Mouse (Mus musculus): ENCODE results near the gene Zc3h7b. TPM values are rescaled to one million over a fixed set of nuclear protein-coding genes. Genes with fewer than 3 reads are reported as not detected.

Zc3h7b gene
- polyA plus RNA-seq, 1 experiment from 2014 or later: 41.5 TPM

DNA sequence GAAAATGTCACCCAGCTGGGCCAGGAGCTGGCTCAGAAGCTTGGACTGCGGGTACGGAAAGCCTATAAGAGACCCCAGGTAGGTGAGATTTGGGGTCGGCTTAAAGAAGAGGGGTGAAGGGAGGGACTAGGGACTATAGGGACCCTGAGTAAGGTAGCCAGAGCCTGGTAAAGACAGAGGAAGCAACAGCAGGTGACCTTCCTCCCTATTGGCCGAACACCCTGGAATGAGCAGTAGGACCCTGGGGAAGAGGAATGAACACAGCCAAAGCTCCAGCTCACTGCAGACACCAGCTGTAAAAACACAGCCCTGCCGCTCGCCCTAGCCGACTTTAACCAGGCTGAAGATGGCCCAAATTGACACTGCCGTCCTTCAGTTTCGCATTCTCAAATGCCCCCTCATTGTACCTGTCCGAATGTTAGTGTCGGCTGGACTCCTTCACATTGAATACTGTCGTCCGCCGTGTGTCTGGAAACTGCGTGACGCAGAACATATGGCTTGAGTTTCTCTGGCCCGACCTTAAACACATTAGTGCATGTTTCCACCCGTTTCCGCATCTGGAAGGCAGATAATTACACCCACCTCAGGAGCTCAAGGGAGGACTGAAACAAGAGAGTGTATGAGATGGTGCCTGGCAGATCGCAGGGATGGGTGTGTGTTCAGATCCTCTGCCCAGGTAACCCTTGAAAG lies 27.7 kb downstream of the Zc3h7b start:
- Histone ChIP-seq H3K4me3 (no peak overlapping the region), H3K27me3 (no peaks in the 10 kb centered on the region), H3K36me3 (ENCODE audit: poor library complexity, severe bottlenecking) (peaks cover 95% of the 10 kb centered on the region), H3K4me1 (no peaks in the 10 kb centered on the region), H3K9ac (no peak overlapping the region), H3K4me2 (no peak overlapping the region), H3K9me3 (replicated peaks) (no peaks in the 10 kb centered on the region), H3K27ac (no peak overlapping the region)
- no peak for ATAC-seq
- 92% methylated on average over 20 of the region's 20 CpGs for WGBS

GRCm38 (mm10) chr15:81774505-81775171 lies 29.8 kb downstream of the Zc3h7b start:
- Histone ChIP-seq H3K9me3 (replicated peaks) (no peaks in the 10 kb centered on the region), H3K9ac (no peak overlapping the region), H3K4me1 (no peaks in the 10 kb centered on the region), H3K4me2 (no peak overlapping the region), H3K27me3 (no peaks in the 10 kb centered on the region), H3K27ac (no peak overlapping the region), H3K4me3 (no peak overlapping the region), H3K36me3 (ENCODE audit: poor library complexity, severe bottlenecking) (peaks cover 97% of the 10 kb centered on the region)
- WGBS: 94% methylated on average over 15 of the region's 15 CpGs
- no peak for ATAC-seq

- ATAC-seq: no peak
- Histone ChIP-seq H3K27ac (no peak overlapping the region), H3K27me3 (no peaks in the 10 kb centered on the region), H3K9me3 (replicated peaks) (no peaks in the 10 kb centered on the region), H3K4me1 (no peaks in the 10 kb centered on the region), H3K9ac (no peak overlapping the region), H3K4me3 (no peak overlapping the region), H3K36me3 (ENCODE audit: poor library complexity, severe bottlenecking) (peaks cover 100% of the 10 kb centered on the region), H3K4me2 (no peak overlapping the region)
- WGBS: 87% methylated on average over 11 of the region's 11 CpGs
Measured at GRCm38 (mm10) chr15:81776631-81777422, 32.0 kb downstream of the Zc3h7b start.

DNA sequence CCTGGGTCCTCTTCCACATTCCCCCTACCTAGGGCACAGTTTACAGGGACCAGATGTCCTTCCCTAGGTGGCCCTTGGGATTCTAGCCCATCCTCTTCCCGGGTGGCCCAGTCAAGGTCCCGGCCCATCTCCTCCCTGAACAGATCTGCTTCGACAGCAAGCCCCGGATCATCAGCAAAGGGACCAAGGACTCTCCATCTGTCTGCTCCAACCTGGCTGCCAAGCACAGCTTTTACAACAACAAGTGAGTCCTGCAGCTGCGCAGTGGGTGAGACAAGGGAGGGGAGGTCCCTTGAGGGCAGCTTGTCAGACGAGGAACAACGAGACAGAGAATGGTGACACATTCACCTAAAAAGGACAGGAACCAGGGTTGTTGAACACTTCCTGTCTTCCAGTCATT lies 37.0 kb downstream of the Zc3h7b start:
- Histone ChIP-seq H3K36me3 (ENCODE audit: poor library complexity, severe bottlenecking) (peaks cover 95% of the 10 kb centered on the region), H3K9ac (no peak overlapping the region), H3K9me3 (replicated peaks) (no peaks in the 10 kb centered on the region), H3K4me1 (no peaks in the 10 kb centered on the region), H3K27me3 (no peaks in the 10 kb centered on the region), H3K27ac (no peak overlapping the region), H3K4me3 (no peak overlapping the region), H3K4me2 (no peak overlapping the region)
- 89% methylated on average over 7 of the region's 7 CpGs for WGBS
- no peak for ATAC-seq

DNA sequence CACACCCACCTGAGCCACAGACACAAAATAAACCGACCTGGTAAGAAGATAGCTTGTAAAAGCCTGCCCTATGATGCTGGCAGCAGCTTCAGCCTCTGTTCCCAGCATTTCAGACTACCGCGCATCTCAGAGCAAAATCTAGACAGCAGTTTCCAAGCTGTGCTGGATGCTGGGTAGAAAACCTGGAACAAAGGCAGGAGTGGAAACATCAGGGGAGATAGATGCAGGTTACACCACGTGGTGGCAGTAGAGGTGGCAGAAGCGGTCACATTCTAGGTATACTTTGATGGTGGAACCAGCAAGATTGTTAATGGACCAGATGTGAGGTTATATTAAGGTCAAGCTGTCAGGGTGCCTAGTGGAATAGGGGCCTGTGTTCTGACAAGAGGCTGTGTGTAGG lies 39.9 kb downstream of the Zc3h7b start:
- no peak overlapping the region for H3K9ac ChIP-seq
- no peak for ATAC-seq
- H3K4me2 ChIP-seq: no peak overlapping the region
- 81% methylated on average over 5 of the region's 5 CpGs for WGBS
- peaks cover 94% of the 10 kb centered on the region for H3K36me3 ChIP-seq (ENCODE audit: poor library complexity, severe bottlenecking)
- no peaks in the 10 kb centered on the region for H3K27me3 ChIP-seq
- no peak overlapping the region for H3K4me3 ChIP-seq
- H3K4me1 ChIP-seq: no peaks in the 10 kb centered on the region
- no peaks in the 10 kb centered on the region for H3K9me3 ChIP-seq (replicated peaks)
- no peak overlapping the region; the same call in 1 of the 2 replicates for H3K27ac ChIP-seq

DNA sequence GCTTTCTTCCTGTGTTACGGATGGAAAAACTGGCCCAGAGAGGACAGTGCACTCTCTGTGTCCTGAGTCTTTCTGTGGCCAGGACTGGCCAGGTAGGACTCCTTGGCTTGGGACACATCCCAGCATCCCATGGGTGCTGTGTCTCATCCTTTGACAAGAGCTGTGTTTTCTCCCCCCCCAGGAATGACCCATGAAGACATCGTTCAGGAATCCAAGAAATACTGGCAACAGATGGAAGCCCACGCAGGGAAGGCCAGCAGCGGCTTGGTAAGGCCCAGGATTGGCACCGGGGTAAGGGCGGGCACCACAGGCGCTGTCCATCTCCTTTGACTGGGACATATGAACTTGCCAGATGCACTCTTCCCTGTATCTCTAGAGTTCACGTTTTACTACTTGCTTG lies 40.8 kb downstream of the Zc3h7b start:
- H3K9me3 ChIP-seq (replicated peaks): no peaks in the 10 kb centered on the region
- H3K36me3 ChIP-seq (ENCODE audit: poor library complexity, severe bottlenecking): peaks cover 94% of the 10 kb centered on the region
- no peak overlapping the region for H3K4me2 ChIP-seq
- no peak overlapping the region for H3K4me3 ChIP-seq
- no peak for ATAC-seq
- no peaks in the 10 kb centered on the region for H3K4me1 ChIP-seq
- H3K27me3 ChIP-seq: no peaks in the 10 kb centered on the region
- no peak overlapping the region for H3K9ac ChIP-seq
- no peak overlapping the region for H3K27ac ChIP-seq
- 93% methylated on average over 8 of the region's 8 CpGs for WGBS

DNA sequence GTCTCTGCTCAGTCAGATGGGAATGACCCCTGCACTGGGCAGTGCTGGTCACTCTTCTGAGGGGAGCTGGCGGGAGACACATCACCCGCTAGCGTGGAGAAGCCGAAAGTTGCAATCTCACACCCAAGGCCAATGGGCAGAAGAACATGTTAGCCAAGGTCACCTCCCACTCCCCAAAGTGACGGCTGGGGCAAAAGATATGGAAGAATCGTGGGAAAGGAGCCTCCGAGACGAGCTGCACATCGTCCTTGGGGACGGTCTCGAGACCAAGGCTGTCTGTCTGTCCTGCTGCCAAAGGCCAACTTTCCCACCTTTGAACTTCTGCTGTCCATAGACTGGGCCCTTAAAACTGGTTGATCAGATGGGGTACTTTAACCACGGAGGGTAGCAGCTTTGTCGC lies 42.7 kb downstream of the Zc3h7b start:
- peaks cover 93% of the 10 kb centered on the region for H3K36me3 ChIP-seq (ENCODE audit: poor library complexity, severe bottlenecking)

DNA sequence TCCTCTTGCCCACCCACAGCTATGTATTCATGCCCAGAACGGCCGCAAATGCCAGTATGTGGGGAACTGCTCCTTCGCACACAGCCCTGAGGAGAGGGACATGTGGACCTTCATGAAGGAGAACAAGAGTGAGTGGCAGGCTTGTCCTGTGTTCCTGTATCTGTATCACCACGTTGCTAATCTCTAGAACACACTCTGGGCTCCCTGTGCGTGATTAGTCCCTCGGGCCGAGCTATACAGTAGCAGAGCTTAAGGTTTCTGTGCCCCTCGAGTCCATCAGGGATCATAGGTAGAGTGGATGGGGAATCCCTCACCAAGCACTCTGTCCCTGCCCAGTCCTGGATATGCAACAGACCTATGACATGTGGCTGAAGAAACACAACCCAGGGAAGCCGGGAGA lies 47.6 kb downstream of the Zc3h7b start:
- H3K9ac ChIP-seq: no peak overlapping the region
- H3K36me3 ChIP-seq (ENCODE audit: poor library complexity, severe bottlenecking): peaks cover 84% of the 10 kb centered on the region
- no peak overlapping the region for H3K4me3 ChIP-seq
- H3K9me3 ChIP-seq (replicated peaks): no peaks in the 10 kb centered on the region
- 95% methylated on average over 9 of the region's 9 CpGs for WGBS
- ATAC-seq: no peak
- no peaks in the 10 kb centered on the region for H3K4me1 ChIP-seq
- H3K4me2 ChIP-seq: no peak overlapping the region
- H3K27ac ChIP-seq: no peak overlapping the region
- no peaks in the 10 kb centered on the region for H3K27me3 ChIP-seq

More for the DNA sequence above, 42.7 kb downstream of the Zc3h7b start:
- Histone ChIP-seq H3K9me3 (replicated peaks) (no peaks in the 10 kb centered on the region), H3K9ac (no peak overlapping the region), H3K27ac (no peak overlapping the region), H3K4me1 (no peaks in the 10 kb centered on the region), H3K27me3 (no peaks in the 10 kb centered on the region), H3K4me3 (no peak overlapping the region), H3K4me2 (no peak overlapping the region)
- no peak for ATAC-seq
- 93% methylated on average over 13 of the region's 13 CpGs for WGBS

GRCm38 (mm10) chr15:81796228-81796627 lies 51.4 kb downstream of the Zc3h7b start:
- Histone ChIP-seq H3K4me2 (no peak overlapping the region), H3K27me3 (no peaks in the 10 kb centered on the region), H3K4me1 (no peaks in the 10 kb centered on the region), H3K9ac (no peak overlapping the region), H3K27ac (no peak overlapping the region), H3K9me3 (replicated peaks) (no peaks in the 10 kb centered on the region), H3K4me3 (no peak overlapping the region), H3K36me3 (ENCODE audit: poor library complexity, severe bottlenecking) (peaks cover 49% of the 10 kb centered on the region)
- ATAC-seq: no peak
- WGBS: 78% methylated on average over 3 of the region's 3 CpGs

GRCm38 (mm10) chr15:81797861-81798260 lies 53.0 kb downstream of the Zc3h7b start:
- no peak overlapping the region for H3K27ac ChIP-seq
- H3K4me2 ChIP-seq: no peak overlapping the region
- H3K36me3 ChIP-seq (ENCODE audit: poor library complexity, severe bottlenecking): peaks cover 32% of the 10 kb centered on the region
- no peaks in the 10 kb centered on the region for H3K27me3 ChIP-seq
- no peak for ATAC-seq
- 90% methylated on average over 6 of the region's 6 CpGs for WGBS
- H3K4me1 ChIP-seq: peaks cover 11% of the 10 kb centered on the region
- no peak overlapping the region for H3K9ac ChIP-seq
- no peaks in the 10 kb centered on the region for H3K9me3 ChIP-seq (replicated peaks)
- no peak overlapping the region for H3K4me3 ChIP-seq

GRCm38 (mm10) chr15:81798421-81798820 lies 53.6 kb downstream of the Zc3h7b start:
- no peaks in the 10 kb centered on the region for H3K9me3 ChIP-seq (replicated peaks)
- 94% methylated on average over 4 of the region's 4 CpGs for WGBS
- H3K4me1 ChIP-seq: peaks cover 16% of the 10 kb centered on the region
- H3K27me3 ChIP-seq: no peaks in the 10 kb centered on the region
- H3K4me3 ChIP-seq: no peak overlapping the region
- ATAC-seq: no peak
- H3K9ac ChIP-seq: no peak overlapping the region
- H3K36me3 ChIP-seq (ENCODE audit: poor library complexity, severe bottlenecking): peaks cover 27% of the 10 kb centered on the region
- H3K27ac ChIP-seq: no peak overlapping the region
- H3K4me2 ChIP-seq: no peak overlapping the region

DNA sequence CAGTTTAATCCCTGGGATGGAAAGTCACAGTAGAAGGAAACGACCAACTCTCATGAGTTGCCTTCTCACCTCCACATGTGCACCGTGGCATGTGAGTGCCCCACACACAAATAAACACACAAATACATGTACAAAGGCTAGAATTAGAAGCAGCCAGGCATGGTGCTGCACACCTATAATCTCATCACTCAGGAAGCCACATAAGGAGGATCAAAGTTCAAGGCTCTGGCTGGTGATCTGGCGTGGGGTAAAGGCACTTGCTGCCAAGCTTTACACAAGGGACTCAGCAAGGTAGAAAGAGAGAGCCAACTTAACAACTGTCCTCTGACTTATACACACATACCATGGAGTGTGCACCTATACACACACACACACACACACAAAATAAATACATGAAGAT lies 55.5 kb downstream of the Zc3h7b start:
- Histone ChIP-seq H3K4me1 (peaks cover 21% of the 10 kb centered on the region), H3K4me2 (no peak overlapping the region), H3K9me3 (replicated peaks) (no peaks in the 10 kb centered on the region), H3K27me3 (no peaks in the 10 kb centered on the region), H3K9ac (no peak overlapping the region), H3K27ac (no peak overlapping the region), H3K36me3 (ENCODE audit: poor library complexity, severe bottlenecking) (peaks cover 8% of the 10 kb centered on the region), H3K4me3 (no peak overlapping the region)
- ATAC-seq: no peak
- whole genome bisulfite sequencing: 90% methylated on average over 3 of the region's 3 CpGs

Data from forebrain, embryonic 13.5 days (tissue).